Mouse (Mus musculus) small intestine, adult 2 months (tissue): Measurements from ENCODE around the gene Cldn5. TPM values are rescaled to one million over a fixed set of nuclear protein-coding genes. Genes with fewer than 3 reads are reported as not detected.

Experiments used
- H3K27ac ChIP-seq: fragments of 200-500 bp; 2 replicates; pipeline ENCODE4 v1.5.1; 2012; ENCODE audit warnings: low read depth, low read length, control low read depth, inconsistent platforms; ENCODE audit not compliant: insufficient read depth
- H3K27me3 ChIP-seq: fragments of 200-500 bp; 2 replicates; pipeline ENCODE4 v1.6.1; 2012; ENCODE audit warnings: mild to moderate bottlenecking, moderate library complexity, low read length, inconsistent platforms; ENCODE audit not compliant: control insufficient read depth, insufficient read depth
- H3K36me3 ChIP-seq: fragments of 200-500 bp; 2 replicates; pipeline ENCODE4 v1.6.1; 2012; ENCODE audit warnings: mild to moderate bottlenecking, low read length, control low read depth, inconsistent platforms; ENCODE audit not compliant: control insufficient read depth, insufficient read depth
- H3K4me1 ChIP-seq: fragments of 200-500 bp; 2 replicates; pipeline ENCODE4 v1.6.1; 2012; ENCODE audit warnings: low read length, inconsistent platforms, mixed read lengths; ENCODE audit not compliant: control insufficient read depth, insufficient read depth, insufficient read length
- H3K4me3 ChIP-seq: fragments of 200-500 bp; 2 replicates; pipeline ENCODE4 v1.5.1; 2012; ENCODE audit warnings: low read depth, mild to moderate bottlenecking, control low read depth, inconsistent platforms, low read length, moderate library complexity
- CTCF ChIP-seq: fragments of 200-500 bp; IDR thresholded peaks from 2 replicates; pipeline ENCODE4 v1.5.1; 2012; ENCODE audit warnings: low read depth, mild to moderate bottlenecking, control low read depth, inconsistent platforms, low read length, moderate library complexity, mixed read lengths; ENCODE audit not compliant: insufficient replicate concordance, insufficient read length; ENCODE audit errors: extremely low read depth
- POLR2A ChIP-seq: fragments of 200-500 bp; IDR thresholded peaks from 2 replicates; pipeline ENCODE4 v1.6.1; 2012; ENCODE audit warnings: low read depth, mild to moderate bottlenecking, control low read depth, inconsistent platforms, low read length, moderate library complexity
- WGBS: fragments of 180-500 bp; shearing (Covaris S2); methylation state at CpG from one replicate; pipeline ENCODE4 v1.1.7; 2018; 5-methylcytosine and 5-hydroxymethylcytosine counted together
- polyA plus RNA-seq: library from polyadenylated mRNA; depleted of rRNA; stranded (reverse); fragments of >200 nt; gene quantifications from 2 replicates; pipeline ENCODE4 v1.2.3, GENCODE M21; 2012

Gene Cldn5
- polyA plus RNA-seq, 1 experiment: 24.9 TPM

DNA sequence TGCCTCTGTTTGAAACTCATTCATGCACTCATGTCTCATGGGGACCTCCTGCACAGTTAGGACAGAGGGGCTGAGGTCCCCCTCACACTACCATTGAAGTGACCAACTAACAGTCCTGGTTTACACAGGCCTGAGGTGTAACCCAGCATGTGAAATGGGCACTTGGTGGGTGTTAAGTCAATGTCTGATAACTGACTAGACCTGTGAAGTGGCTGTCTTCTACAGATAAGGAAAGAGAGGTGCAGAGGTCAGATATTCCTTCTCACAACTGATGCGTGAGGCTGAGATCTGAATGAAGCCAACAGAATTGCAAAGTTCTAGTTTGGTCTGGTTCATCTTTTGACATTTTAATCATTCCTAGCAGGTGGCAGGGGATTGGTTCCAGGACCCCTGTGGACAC lies 8.8 kb downstream of the Cldn5 start:
- TF ChIP-seq POLR2A (no peak), CTCF (no peak)
- H3K4me1 ChIP-seq: no peaks in the 10 kb centered on the region

DNA sequence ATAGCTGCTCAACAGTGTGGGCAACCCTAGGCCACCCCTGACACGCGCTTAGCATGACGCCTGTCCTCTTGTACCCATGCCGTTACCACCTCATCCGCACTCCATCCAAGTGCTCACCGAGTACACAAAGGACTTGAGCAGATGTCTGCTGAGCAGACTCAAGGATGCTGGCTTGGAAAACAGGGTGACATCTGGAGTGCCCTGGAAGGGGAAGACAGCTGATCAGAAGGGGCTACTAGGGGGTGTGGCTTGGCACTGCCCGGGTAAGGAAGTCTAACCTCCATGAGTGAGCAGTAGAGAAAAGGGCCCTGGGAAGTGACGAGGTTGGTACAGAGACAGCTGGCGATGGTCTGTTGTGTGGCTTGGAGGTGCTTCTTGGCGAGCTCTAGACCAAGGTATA lies 10.0 kb downstream of the Cldn5 start:
- Histone ChIP-seq H3K4me1 (no peaks in the 10 kb centered on the region), H3K4me3 (no peak overlapping the region), H3K27me3 (no peaks in the 10 kb centered on the region), H3K36me3 (peaks cover 5% of the 10 kb centered on the region), H3K27ac (no peak overlapping the region)
- 92% methylated on average over 10 of the region's 10 CpGs for WGBS
- TF ChIP-seq CTCF (no peak), POLR2A (no peak)

More for the DNA sequence above, 8.8 kb downstream of the Cldn5 start:
- WGBS: 88% methylated on average over 1 of the region's 1 CpGs
- no peak overlapping the region for H3K27ac ChIP-seq
- peaks cover 5% of the 10 kb centered on the region for H3K36me3 ChIP-seq
- no peak overlapping the region for H3K4me3 ChIP-seq
- no peaks in the 10 kb centered on the region for H3K27me3 ChIP-seq

- Histone ChIP-seq H3K36me3 (peaks cover 7% of the 10 kb centered on the region), H3K4me3 (no peak overlapping the region), H3K4me1 (no peaks in the 10 kb centered on the region), H3K27me3 (no peaks in the 10 kb centered on the region), H3K27ac (no peak overlapping the region)
- TF ChIP-seq CTCF: no peak
- TF ChIP-seq POLR2A: no peak
- 85% methylated on average over 10 of the region's 10 CpGs for whole genome bisulfite sequencing
These were observed 12.2 kb downstream of the Cldn5 start for GRCm38 (mm10) chr16:18788627-18789406.

GRCm38 (mm10) chr16:18795223-18795899 lies 18.7 kb downstream of the Cldn5 start:
- no peaks in the 10 kb centered on the region for H3K27me3 ChIP-seq
- H3K27ac ChIP-seq: no peak overlapping the region
- peaks cover 12% of the 10 kb centered on the region for H3K36me3 ChIP-seq
- H3K4me3 ChIP-seq: no peak overlapping the region
- TF ChIP-seq POLR2A: no peak
- WGBS: 89% methylated on average over 11 of the region's 11 CpGs
- H3K4me1 ChIP-seq: no peaks in the 10 kb centered on the region

DNA sequence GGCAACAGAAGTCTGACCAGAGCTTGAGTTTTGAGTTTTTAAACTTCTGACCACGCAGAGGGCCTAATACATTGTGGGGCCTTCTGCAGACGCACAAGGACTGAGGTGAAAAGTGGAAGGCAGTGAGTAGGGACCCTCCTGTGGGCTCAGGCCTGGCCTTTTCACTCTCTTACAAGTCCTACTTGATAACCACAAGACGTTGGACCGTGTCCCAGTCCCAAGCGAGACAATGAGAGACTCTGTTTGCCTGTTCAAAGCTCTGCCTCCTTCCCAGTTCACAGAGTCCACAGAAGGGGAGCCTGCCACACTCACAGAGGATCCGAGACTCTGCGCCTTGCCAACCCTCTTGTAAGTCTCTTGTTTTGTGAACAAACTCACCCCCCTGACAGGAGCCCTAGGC lies 20.0 kb downstream of the Cldn5 start:
- H3K27ac ChIP-seq: no peak overlapping the region
- TF ChIP-seq CTCF (no peak), POLR2A (no peak)
- H3K4me1 ChIP-seq: no peaks in the 10 kb centered on the region
- WGBS: 79% methylated on average over 7 of the region's 7 CpGs
- no peak overlapping the region for H3K4me3 ChIP-seq
- peaks cover 14% of the 10 kb centered on the region for H3K36me3 ChIP-seq
- H3K27me3 ChIP-seq: no peaks in the 10 kb centered on the region

- Histone ChIP-seq H3K27ac (no peak overlapping the region), H3K4me3 (no peak overlapping the region), H3K36me3 (peaks cover 14% of the 10 kb centered on the region), H3K27me3 (no peaks in the 10 kb centered on the region), H3K4me1 (no peaks in the 10 kb centered on the region)
- WGBS: 90% methylated on average over 5 of the region's 5 CpGs
- TF ChIP-seq POLR2A (no peak), CTCF (no peak)
These were observed 21.5 kb downstream of the Cldn5 start for GRCm38 (mm10) chr16:18798151-18798550.

GRCm38 (mm10) chr16:18798841-18799240 lies 22.2 kb downstream of the Cldn5 start:
- WGBS: 82% methylated on average over 2 of the region's 2 CpGs
- H3K27ac ChIP-seq: no peak overlapping the region
- no peak overlapping the region for H3K4me3 ChIP-seq
- no peaks in the 10 kb centered on the region for H3K27me3 ChIP-seq
- no peaks in the 10 kb centered on the region for H3K4me1 ChIP-seq
- peaks cover 14% of the 10 kb centered on the region for H3K36me3 ChIP-seq
- TF ChIP-seq POLR2A (no peak), CTCF (peak; percentile 56; the same call in 1 of the 2 replicates)
